Mouse (Mus musculus): ENCODE results near the gene Gabpb2. TPM values are rescaled to one million over a fixed set of nuclear protein-coding genes. Genes with fewer than 3 reads are reported as not detected.

The Gabpb2 gene
- total and polyA plus RNA-seq, 3 experiments: 72.2 to 92.8 (median 82.2) TPM

DNA sequence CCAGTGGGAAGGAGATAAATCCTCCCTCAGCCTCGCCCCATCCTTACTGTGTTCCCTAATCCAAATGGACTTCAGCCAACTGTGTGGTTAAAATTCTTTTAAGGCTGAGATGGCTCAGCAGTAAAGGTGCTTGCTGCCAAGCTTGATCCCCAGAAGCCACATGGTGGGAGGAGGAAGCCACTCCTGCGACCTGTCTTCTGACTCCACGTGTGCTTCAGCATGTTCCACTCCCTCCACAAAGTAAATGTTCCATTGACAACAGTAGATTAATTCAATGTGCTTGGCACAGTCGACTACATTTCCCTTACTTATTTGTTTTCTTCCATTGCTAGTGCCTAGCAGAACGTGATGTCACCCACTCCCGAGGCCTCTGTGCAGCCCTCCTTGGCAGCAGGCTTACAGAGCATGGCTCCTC is 23.0 kb downstream of the Gabpb2 start:
- no peaks in the 10 kb centered on the region for H3K9me3 ChIP-seq (replicated peaks; ENCODE audit: insufficient read depth, low read length)
- no peak overlapping the region for H3K9ac ChIP-seq (ENCODE audit: control insufficient read depth, low read depth, low read length, poor library complexity, severe bottlenecking)
- H3K4me3 ChIP-seq (ENCODE audit: control insufficient read depth in 1 of 2, insufficient read depth in 1 of 2, low read depth in 2 of 2, low read length in 2 of 2): no peak overlapping the region
- TF ChIP-seq TAL1 (IDR thresholded peaks at IDR 0.05; ENCODE audit: low read length) (no peak), CHD1 (IDR thresholded peaks at IDR 0.05; ENCODE audit: low read depth, low read length) (no peak), BHLHE40 (IDR thresholded peaks at IDR 0.05; ENCODE audit: borderline replicate concordance, low read depth, low read length) (no peak), MAX (IDR thresholded peaks at IDR 0.05; ENCODE audit: low read length) (no peak), POLR2AphosphoS2 (IDR thresholded peaks at IDR 0.05; ENCODE audit: low read length) (no peak), ZNF384 (IDR thresholded peaks at IDR 0.05; ENCODE audit: low read depth, low read length) (no peak), RAD21 (IDR thresholded peaks at IDR 0.05; ENCODE audit: low read depth, low read length) (no peak), MAZ (IDR thresholded peaks at IDR 0.05; ENCODE audit: low read depth, low read length) (no peak), EP300 (IDR thresholded peaks at IDR 0.05; ENCODE audit: low read depth in 1 of 2, low read length in 2 of 2) (no peak), SMC3 (IDR thresholded peaks at IDR 0.05; ENCODE audit: low read depth, low read length) (no peak), CHD2 (IDR thresholded peaks at IDR 0.05; ENCODE audit: low read length) (no peak)
- no peak overlapping the region for H3K27ac ChIP-seq (ENCODE audit: control insufficient read depth, low read depth, low read length)
- no peaks in the 10 kb centered on the region for H3K4me1 ChIP-seq (ENCODE audit: control insufficient read depth in 1 of 2, insufficient read depth in 2 of 2, low read length in 2 of 2)
- H3K79me2 ChIP-seq (ENCODE audit: control insufficient read depth, insufficient read depth, low read length, poor library complexity): no peaks in the 10 kb centered on the region
- DNase-seq (ENCODE audit: low read depth, low spot score): no peak
- no peaks in the 10 kb centered on the region for H3K27me3 ChIP-seq (ENCODE audit: control insufficient read depth in 1 of 2, insufficient read depth in 2 of 2, low read length in 2 of 2)
- H3K36me3 ChIP-seq (ENCODE audit: control insufficient read depth in 1 of 2, insufficient read depth in 2 of 2, low read length in 2 of 2): peaks cover 0 to 66% of the 10 kb centered on the region in 2 experiments; a peak in 2 of 4 replicates

- Histone ChIP-seq H3K27ac (ENCODE audit: control insufficient read depth, low read depth, low read length) (no peak overlapping the region), H3K27me3 (ENCODE audit: control insufficient read depth in 1 of 2, insufficient read depth in 2 of 2, low read length in 2 of 2) (no peaks in the 10 kb centered on the region), H3K4me1 (ENCODE audit: control insufficient read depth in 1 of 2, insufficient read depth in 2 of 2, low read length in 2 of 2) (peaks cover 5 to 7% of the 10 kb centered on the region in 2 experiments), H3K4me3 (ENCODE audit: control insufficient read depth in 1 of 2, insufficient read depth in 1 of 2, low read depth in 2 of 2, low read length in 2 of 2) (no peak overlapping the region), H3K79me2 (ENCODE audit: control insufficient read depth, insufficient read depth, low read length, poor library complexity) (no peaks in the 10 kb centered on the region), H3K36me3 (ENCODE audit: control insufficient read depth in 1 of 2, insufficient read depth in 2 of 2, low read length in 2 of 2) (peaks cover 16 to 54% of the 10 kb centered on the region in 2 experiments), H3K9me3 (replicated peaks; ENCODE audit: insufficient read depth, low read length) (no peaks in the 10 kb centered on the region), H3K9ac (ENCODE audit: control insufficient read depth, low read depth, low read length, poor library complexity, severe bottlenecking) (no peak overlapping the region)
- TF ChIP-seq USF2 (IDR thresholded peaks at IDR 0.05; ENCODE audit: borderline replicate concordance in 1 of 2, insufficient read depth in 1 of 2, low read depth in 1 of 2, low read length in 2 of 2): no peak
- no peak for TF ChIP-seq EP300 (IDR thresholded peaks at IDR 0.05; ENCODE audit: low read depth in 1 of 2, low read length in 2 of 2)
- 0 out of 2 replicates have a peak, but pooled peaks have one; percentile 14 for TF ChIP-seq NELFE (IDR thresholded peaks at IDR 0.05; ENCODE audit: low read depth, low read length)
- TF ChIP-seq ELF1 (IDR thresholded peaks at IDR 0.05; ENCODE audit: low read depth, low read length): no peak
- 0 out of 2 replicates have a peak, but pooled peaks have one; percentile 53 for TF ChIP-seq POLR2AphosphoS2 (IDR thresholded peaks at IDR 0.05; ENCODE audit: low read length)
- TF ChIP-seq ZMIZ1 (IDR thresholded peaks at IDR 0.05; ENCODE audit: low read depth, low read length): no peak
- DNase-seq (ENCODE audit: low read depth, low spot score): no peak
Measured at GRCm38 (mm10) chr3:95186888-95187287, 30.8 kb downstream of the Gabpb2 start.

DNA sequence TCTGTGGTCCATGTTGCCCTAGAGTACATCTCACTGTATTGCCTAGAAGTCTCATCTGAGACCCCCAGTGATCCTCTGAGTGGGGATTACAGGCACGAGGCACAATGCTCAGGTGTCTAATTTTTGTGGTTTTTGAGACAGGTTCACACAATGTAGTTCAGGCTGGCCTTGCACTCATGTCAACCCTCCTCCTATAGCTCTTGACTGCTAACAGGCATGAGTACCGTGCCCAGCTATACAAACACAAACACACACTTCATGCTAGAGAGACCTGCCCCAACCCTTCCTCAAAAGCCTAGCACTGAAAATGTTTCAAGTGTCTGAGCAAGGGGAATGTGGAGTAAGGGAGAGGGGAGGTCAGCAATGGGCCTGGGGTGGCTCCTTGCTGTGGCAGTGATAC is 31.6 kb downstream of the Gabpb2 start:
- Histone ChIP-seq H3K4me1 (ENCODE audit: control insufficient read depth in 1 of 2, insufficient read depth in 2 of 2, low read length in 2 of 2) (peaks cover 5 to 7% of the 10 kb centered on the region in 2 experiments), H3K27me3 (ENCODE audit: control insufficient read depth in 1 of 2, insufficient read depth in 2 of 2, low read length in 2 of 2) (no peaks in the 10 kb centered on the region), H3K4me3 (ENCODE audit: control insufficient read depth in 1 of 2, insufficient read depth in 1 of 2, low read depth in 2 of 2, low read length in 2 of 2) (no peak overlapping the region), H3K9ac (ENCODE audit: control insufficient read depth, low read depth, low read length, poor library complexity, severe bottlenecking) (no peak overlapping the region), H3K79me2 (ENCODE audit: control insufficient read depth, insufficient read depth, low read length, poor library complexity) (no peaks in the 10 kb centered on the region), H3K9me3 (replicated peaks; ENCODE audit: insufficient read depth, low read length) (no peaks in the 10 kb centered on the region), H3K27ac (ENCODE audit: control insufficient read depth, low read depth, low read length) (no peak overlapping the region), H3K36me3 (ENCODE audit: control insufficient read depth in 1 of 2, insufficient read depth in 2 of 2, low read length in 2 of 2) (peaks cover 16 to 52% of the 10 kb centered on the region in 2 experiments)
- no peak for DNase-seq (ENCODE audit: low read depth, low spot score)
- TF ChIP-seq USF2 (IDR thresholded peaks at IDR 0.05; ENCODE audit: borderline replicate concordance in 1 of 2, insufficient read depth in 1 of 2, low read depth in 1 of 2, low read length in 2 of 2) (no peak), SIN3A (IDR thresholded peaks at IDR 0.05; ENCODE audit: low read length) (no peak), POLR2AphosphoS2 (IDR thresholded peaks at IDR 0.05; ENCODE audit: low read length) (no peak), GATA1 (IDR thresholded peaks at IDR 0.05; ENCODE audit: low read depth, low read length) (no peak), TAL1 (IDR thresholded peaks at IDR 0.05; ENCODE audit: low read length) (no peak), MAX (IDR thresholded peaks at IDR 0.05; ENCODE audit: low read length) (no peak), ELF1 (IDR thresholded peaks at IDR 0.05; ENCODE audit: low read depth, low read length) (no peak), ZKSCAN1 (IDR thresholded peaks at IDR 0.05; ENCODE audit: low read depth, low read length) (no peak), MYC (IDR thresholded peaks at IDR 0.05; ENCODE audit: low read depth, low read length) (no peak), SMC3 (IDR thresholded peaks at IDR 0.05; ENCODE audit: low read depth, low read length) (no peak), MYB (IDR thresholded peaks at IDR 0.05; ENCODE audit: low read depth, low read length) (no peak), JUND (IDR thresholded peaks at IDR 0.05; ENCODE audit: low read depth, low read length) (no peak), MAFK (IDR thresholded peaks at IDR 0.05; ENCODE audit: borderline replicate concordance, low read depth, low read length) (no peak), RCOR1 (IDR thresholded peaks at IDR 0.05; ENCODE audit: low read depth, low read length) (no peak), POLR2A (IDR thresholded peaks at IDR 0.05; ENCODE audit: control insufficient read depth in 1 of 2, insufficient read depth in 1 of 2, low read depth in 1 of 2, low read length in 2 of 2, poor library complexity in 1 of 2) (no peak; a peak in 1 of 4 replicates), USF1 (IDR thresholded peaks at IDR 0.05; ENCODE audit: low read depth, low read length) (no peak)
